Mouse (Mus musculus): Measurements from ENCODE around the gene 1300017J02Rik. TPM values are rescaled to one million over a fixed set of nuclear protein-coding genes. Genes with fewer than 3 reads are reported as not detected.
"Not testable (repeated sequence)": the region's sequence is repeated elsewhere in the genome, so short reads cannot be mapped to it uniquely, and the experiment has no call there.

The 1300017J02Rik gene
- polyA plus RNA-seq (2012; rRNA removed), result 0.07 and 0.26 TPM in 2 replicates

- Histone ChIP-seq H3K4me3 (replicated peaks; ENCODE audit: extremely low read depth, low read depth, low read length) (peak within 1 kb of the TSS; percentile 86), H3K4me1 (ENCODE audit: control insufficient read depth, insufficient read depth, low read length) (no peaks in the 10 kb centered on the region)
- under 1% methylated on average over 49 of the region's 49 CpGs for WGBS
- TF ChIP-seq POLR2A (IDR thresholded peaks at IDR 0.05; ENCODE audit: borderline replicate concordance, extremely low read depth, low read depth, low read length), result peak; percentile 98
- TF ChIP-seq CTCF (IDR thresholded peaks at IDR 0.05; ENCODE audit: insufficient read depth, low read length), result no peak
- peak; percentile 92 for DNase-seq
Measured at GRCm38 (mm10) chr9:103304927-103305326, at the start of gene 1300017J02Rik, which contains the start of gene Topbp1. Gene 1300017J02Rik (minus strand): TSS chr9:103305082. Gene Topbp1 (plus strand): TSS chr9:103305215.

- not testable (repeated sequence) for H3K4me1 ChIP-seq (ENCODE audit: control insufficient read depth, insufficient read depth, low read length); DNase-seq; H3K4me3 ChIP-seq (replicated peaks; ENCODE audit: extremely low read depth, low read depth, low read length)
- 71% methylated on average over 7 of the region's 7 CpGs for WGBS
Measured at GRCm38 (mm10) chr9:103353500-103354260, 48.8 kb upstream of the 1300017J02Rik start.

GRCm38 (mm10) chr9:103348791-103349190 lies 43.9 kb upstream of the 1300017J02Rik start:
- no peak for DNase-seq
- no peaks in the 10 kb centered on the region; the same call in 1 of the 2 replicates for H3K4me1 ChIP-seq (ENCODE audit: control insufficient read depth, insufficient read depth, low read length)
- no peak for TF ChIP-seq POLR2A (IDR thresholded peaks at IDR 0.05; ENCODE audit: borderline replicate concordance, extremely low read depth, low read depth, low read length)
- no peak for TF ChIP-seq CTCF (IDR thresholded peaks at IDR 0.05; ENCODE audit: insufficient read depth, low read length)
- no peak overlapping the region for H3K4me3 ChIP-seq (replicated peaks; ENCODE audit: extremely low read depth, low read depth, low read length)

- no peak for DNase-seq
- Histone ChIP-seq H3K4me3 (replicated peaks; ENCODE audit: extremely low read depth, low read depth, low read length) (no peak overlapping the region), H3K4me1 (ENCODE audit: control insufficient read depth, insufficient read depth, low read length) (no peaks in the 10 kb centered on the region; the same call in 1 of the 2 replicates)
- 55% methylated on average over 1 of the region's 1 CpGs for WGBS
- no peak for TF ChIP-seq CTCF (IDR thresholded peaks at IDR 0.05; ENCODE audit: insufficient read depth, low read length)
- TF ChIP-seq POLR2A (IDR thresholded peaks at IDR 0.05; ENCODE audit: borderline replicate concordance, extremely low read depth, low read depth, low read length), result no peak
Measured at GRCm38 (mm10) chr9:103347996-103348490, 43.2 kb upstream of the 1300017J02Rik start.

- no peak for DNase-seq
- 78% methylated on average over 4 of the region's 4 CpGs for WGBS
- no peak overlapping the region for H3K4me3 ChIP-seq (replicated peaks; ENCODE audit: extremely low read depth, low read depth, low read length)
- H3K4me1 ChIP-seq (ENCODE audit: control insufficient read depth, insufficient read depth, low read length), result no peaks in the 10 kb centered on the region; the same call in 1 of the 2 replicates
- TF ChIP-seq POLR2A (IDR thresholded peaks at IDR 0.05; ENCODE audit: borderline replicate concordance, extremely low read depth, low read depth, low read length) (no peak), CTCF (IDR thresholded peaks at IDR 0.05; ENCODE audit: insufficient read depth, low read length) (no peak)
Measured at GRCm38 (mm10) chr9:103347045-103347444, 42.2 kb upstream of the 1300017J02Rik start.

- no peak for DNase-seq
- H3K4me1 ChIP-seq (ENCODE audit: control insufficient read depth, insufficient read depth, low read length), result no peaks in the 10 kb centered on the region
- no peak for TF ChIP-seq POLR2A (IDR thresholded peaks at IDR 0.05; ENCODE audit: borderline replicate concordance, extremely low read depth, low read depth, low read length)
- H3K4me3 ChIP-seq (replicated peaks; ENCODE audit: extremely low read depth, low read depth, low read length), result no peak overlapping the region
Measured at GRCm38 (mm10) chr9:103336912-103337311, 32.0 kb upstream of the 1300017J02Rik start.

- TF ChIP-seq POLR2A (IDR thresholded peaks at IDR 0.05; ENCODE audit: borderline replicate concordance, extremely low read depth, low read depth, low read length) (no peak), CTCF (IDR thresholded peaks at IDR 0.05; ENCODE audit: insufficient read depth, low read length) (no peak)
- no peak overlapping the region for H3K4me3 ChIP-seq (replicated peaks; ENCODE audit: extremely low read depth, low read depth, low read length)
- no peak for DNase-seq
- no peaks in the 10 kb centered on the region for H3K4me1 ChIP-seq (ENCODE audit: control insufficient read depth, insufficient read depth, low read length)
- 61% methylated on average over 6 of the region's 6 CpGs for WGBS
Measured at GRCm38 (mm10) chr9:103332663-103333062, 27.8 kb upstream of the 1300017J02Rik start.

GRCm38 (mm10) chr9:103326449-103326848 lies 21.6 kb upstream of the 1300017J02Rik start:
- Histone ChIP-seq H3K4me1 (ENCODE audit: control insufficient read depth, insufficient read depth, low read length) (no peaks in the 10 kb centered on the region), H3K4me3 (replicated peaks; ENCODE audit: extremely low read depth, low read depth, low read length) (no peak overlapping the region)
- 84% methylated on average over 9 of the region's 9 CpGs for WGBS
- TF ChIP-seq POLR2A (IDR thresholded peaks at IDR 0.05; ENCODE audit: borderline replicate concordance, extremely low read depth, low read depth, low read length) (no peak), CTCF (IDR thresholded peaks at IDR 0.05; ENCODE audit: insufficient read depth, low read length) (no peak)
- DNase-seq, result no peak

GRCm38 (mm10) chr9:103324678-103325077 lies 19.8 kb upstream of the 1300017J02Rik start:
- WGBS, result 50% methylated on average over 1 of the region's 2 CpGs
- H3K4me1 ChIP-seq (ENCODE audit: control insufficient read depth, insufficient read depth, low read length), result no peaks in the 10 kb centered on the region
- DNase-seq, result no peak
- H3K4me3 ChIP-seq (replicated peaks; ENCODE audit: extremely low read depth, low read depth, low read length), result no peak overlapping the region
- TF ChIP-seq POLR2A (IDR thresholded peaks at IDR 0.05; ENCODE audit: borderline replicate concordance, extremely low read depth, low read depth, low read length) (no peak), CTCF (IDR thresholded peaks at IDR 0.05; ENCODE audit: insufficient read depth, low read length) (no peak)

- Histone ChIP-seq H3K4me3 (replicated peaks; ENCODE audit: extremely low read depth, low read depth, low read length) (no peak overlapping the region), H3K4me1 (ENCODE audit: control insufficient read depth, insufficient read depth, low read length) (no peaks in the 10 kb centered on the region)
- no peak for DNase-seq
- no peak for TF ChIP-seq CTCF (IDR thresholded peaks at IDR 0.05; ENCODE audit: insufficient read depth, low read length)
- TF ChIP-seq POLR2A (IDR thresholded peaks at IDR 0.05; ENCODE audit: borderline replicate concordance, extremely low read depth, low read depth, low read length), result no peak
- WGBS, result 85% methylated on average over 6 of the region's 6 CpGs
Measured at GRCm38 (mm10) chr9:103309832-103310231, 5.0 kb upstream of the 1300017J02Rik start.

Measured in lung, adult 2 months (tissue).